Mouse (Mus musculus): Measurements from ENCODE around the gene Il17ra. TPM values are rescaled to one million over a fixed set of nuclear protein-coding genes. Genes with fewer than 3 reads are reported as not detected.

The Il17ra gene
- polyA plus RNA-seq, 1 experiment from 2014 or later = 3.2 TPM

DNA sequence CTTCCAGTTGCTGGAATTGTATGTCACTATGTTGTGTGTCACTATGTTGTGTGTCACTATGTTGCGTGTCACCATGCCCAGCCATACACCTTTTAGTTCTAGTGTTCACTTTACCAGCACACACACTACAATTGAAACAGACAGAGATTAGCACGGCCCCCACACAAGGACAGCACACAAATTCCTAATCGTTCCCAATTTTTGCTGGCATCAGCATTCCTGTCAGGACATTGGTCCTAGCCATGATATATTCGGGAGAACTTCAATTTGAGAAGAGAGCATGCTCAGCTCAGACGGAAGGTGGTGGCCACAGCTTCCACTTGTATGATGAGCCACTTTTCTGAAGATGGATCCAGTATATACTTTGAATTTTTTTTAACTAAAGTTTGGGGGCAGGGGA lies 61.7 kb downstream of the Il17ra start:
- H3K4me1 ChIP-seq (ENCODE audit: control insufficient read depth, insufficient read depth, low read length) = no peaks in the 10 kb centered on the region
- no peaks in the 10 kb centered on the region for H3K27me3 ChIP-seq (ENCODE audit: control insufficient read depth, insufficient read depth, low read length)
- H3K36me3 ChIP-seq (ENCODE audit: control insufficient read depth, insufficient read depth, low read length) = peaks cover 20% of the 10 kb centered on the region
- no peak for ATAC-seq (ENCODE audit: insufficient number of reproducible peaks, insufficient read depth, low FRiP score, low read depth)
- H3K9ac ChIP-seq (replicated peaks; ENCODE audit: low read depth, low read length) = no peak overlapping the region
- H3K9me3 ChIP-seq (ENCODE audit: control insufficient read depth, low read depth, low read length) = no peaks in the 10 kb centered on the region
- H3K27ac ChIP-seq (ENCODE audit: low read length) = no peak overlapping the region
- no peak overlapping the region for H3K4me3 ChIP-seq (ENCODE audit: low read depth, low read length)
- no peak overlapping the region for H3K4me2 ChIP-seq (replicated peaks; ENCODE audit: low read depth, low read length)
- WGBS = 88% methylated on average over 5 of the region's 5 CpGs

DNA sequence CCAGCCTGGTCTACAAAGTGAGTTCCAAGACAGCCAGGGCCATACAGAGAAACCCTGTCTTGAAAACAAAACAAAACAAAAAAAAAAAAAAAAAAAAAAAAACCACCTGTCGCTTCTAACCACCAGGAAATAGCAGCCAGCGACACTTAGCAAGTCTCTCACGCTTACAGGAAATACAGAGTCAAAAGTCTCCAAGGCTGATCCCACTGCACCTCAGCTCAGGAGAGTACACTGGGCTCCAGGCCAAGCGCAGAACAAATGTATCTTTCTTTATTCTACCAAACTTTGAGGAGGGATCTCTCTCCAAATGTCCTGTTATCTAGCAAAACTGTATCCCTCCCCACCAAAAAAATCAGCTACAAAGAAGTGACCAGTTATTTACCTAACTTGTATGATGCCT lies 66.1 kb downstream of the Il17ra start:
- Histone ChIP-seq H3K36me3 (ENCODE audit: control insufficient read depth, insufficient read depth, low read length) (no peaks in the 10 kb centered on the region), H3K9ac (replicated peaks; ENCODE audit: low read depth, low read length) (no peak overlapping the region), H3K9me3 (ENCODE audit: control insufficient read depth, low read depth, low read length) (no peaks in the 10 kb centered on the region), H3K27ac (ENCODE audit: low read length) (no peak overlapping the region), H3K4me1 (ENCODE audit: control insufficient read depth, insufficient read depth, low read length) (peaks cover 7% of the 10 kb centered on the region), H3K4me3 (ENCODE audit: low read depth, low read length) (no peak overlapping the region), H3K4me2 (replicated peaks; ENCODE audit: low read depth, low read length) (no peak overlapping the region), H3K27me3 (ENCODE audit: control insufficient read depth, insufficient read depth, low read length) (no peaks in the 10 kb centered on the region)
- no peak for ATAC-seq (ENCODE audit: insufficient number of reproducible peaks, insufficient read depth, low FRiP score, low read depth)
- WGBS = 55% methylated on average over 4 of the region's 4 CpGs

DNA sequence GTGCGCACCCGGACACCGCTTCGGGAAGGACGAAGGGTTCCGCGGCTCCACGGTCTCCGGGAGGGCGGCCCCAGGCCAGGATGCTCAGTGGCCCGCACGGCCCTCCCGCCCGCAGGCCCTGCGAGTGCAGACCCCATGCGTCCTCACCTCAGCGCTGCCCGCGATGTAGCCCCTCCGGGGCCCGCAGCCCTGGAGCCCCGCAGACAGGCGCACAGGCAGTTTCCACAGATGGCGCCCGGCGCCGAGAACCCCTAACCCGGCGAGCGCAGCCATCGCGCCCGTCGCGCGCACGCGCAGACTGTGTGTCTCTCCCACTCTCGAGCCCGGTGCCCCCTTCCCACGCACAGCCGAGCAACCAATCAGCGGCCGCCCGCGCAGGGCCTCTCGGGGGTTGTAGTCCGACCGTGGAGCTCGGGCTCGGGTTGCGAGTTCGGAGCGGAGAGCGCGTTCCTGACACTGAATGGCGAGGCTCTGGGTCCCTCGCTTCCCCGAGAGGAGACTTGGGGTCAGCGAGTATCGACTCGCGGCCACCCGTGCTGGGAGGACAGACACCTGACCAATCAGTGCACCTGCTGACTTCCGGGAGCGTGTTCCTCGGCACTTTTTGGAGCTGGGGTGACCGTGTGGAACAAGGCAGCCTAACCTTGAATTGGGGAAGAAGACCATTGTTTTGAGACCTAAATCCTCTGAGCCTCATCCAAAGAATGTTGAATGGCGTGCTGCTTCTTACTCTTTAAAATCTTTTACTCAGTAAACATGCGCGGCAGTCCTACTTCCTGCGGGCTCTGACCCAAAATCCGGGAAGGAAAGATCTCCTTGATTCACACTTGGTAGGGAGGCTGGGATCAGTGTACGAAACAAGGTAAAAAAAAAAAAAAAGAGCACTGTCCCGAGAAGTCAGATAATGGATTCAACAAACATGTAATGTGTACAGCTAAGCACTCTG lies 68.2 kb downstream of the Il17ra start, which contains the start of gene Hdhd5:
Hdhd5 (minus strand) TSS at position 300 of the 946 bp plus-strand sequence.
- peak; percentile 98 for ATAC-seq (ENCODE audit: insufficient number of reproducible peaks, insufficient read depth, low FRiP score, low read depth)
- Histone ChIP-seq H3K36me3 (ENCODE audit: control insufficient read depth, insufficient read depth, low read length) (no peaks in the 10 kb centered on the region), H3K9me3 (ENCODE audit: control insufficient read depth, low read depth, low read length) (no peaks in the 10 kb centered on the region), H3K27ac (ENCODE audit: low read length) (no peak within 1 kb of the TSS), H3K4me3 (ENCODE audit: low read depth, low read length) (peak within 1 kb of the TSS; percentile 83), H3K4me2 (replicated peaks; ENCODE audit: low read depth, low read length) (peak within 1 kb of the TSS; percentile 73), H3K27me3 (ENCODE audit: control insufficient read depth, insufficient read depth, low read length) (no peaks in the 10 kb centered on the region), H3K4me1 (ENCODE audit: control insufficient read depth, insufficient read depth, low read length) (peaks cover 7% of the 10 kb centered on the region), H3K9ac (replicated peaks; ENCODE audit: low read depth, low read length) (peak within 1 kb of the TSS; percentile 66)
- WGBS = under 1% methylated on average over 75 of the region's 75 CpGs

DNA sequence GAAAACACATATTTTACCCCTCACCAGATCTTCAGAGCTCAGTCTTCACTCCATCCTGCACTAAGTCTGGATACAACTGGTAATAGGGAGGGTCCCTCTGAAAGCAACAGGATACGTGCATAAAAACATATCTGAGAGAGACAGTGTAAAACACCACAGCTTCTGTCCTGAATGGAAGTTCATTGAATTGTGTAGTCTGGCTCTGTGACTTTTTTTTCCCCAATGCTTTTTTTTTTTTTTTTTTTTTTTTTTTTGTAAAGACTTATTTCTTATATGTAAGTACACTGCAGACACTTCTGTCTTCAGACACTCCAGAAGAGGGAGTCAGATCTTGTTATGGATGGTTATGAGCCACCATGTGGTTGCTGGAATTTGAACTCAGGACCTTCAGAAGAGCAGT lies 69.5 kb downstream of the Il17ra start:
- Histone ChIP-seq H3K9ac (replicated peaks; ENCODE audit: low read depth, low read length) (no peak overlapping the region), H3K36me3 (ENCODE audit: control insufficient read depth, insufficient read depth, low read length) (no peaks in the 10 kb centered on the region), H3K27me3 (ENCODE audit: control insufficient read depth, insufficient read depth, low read length) (no peaks in the 10 kb centered on the region), H3K4me3 (ENCODE audit: low read depth, low read length) (no peak overlapping the region), H3K27ac (ENCODE audit: low read length) (no peak overlapping the region), H3K9me3 (ENCODE audit: control insufficient read depth, low read depth, low read length) (no peaks in the 10 kb centered on the region), H3K4me1 (ENCODE audit: control insufficient read depth, insufficient read depth, low read length) (peaks cover 7% of the 10 kb centered on the region), H3K4me2 (replicated peaks; ENCODE audit: low read depth, low read length) (no peak overlapping the region)
- no peak for ATAC-seq (ENCODE audit: insufficient number of reproducible peaks, insufficient read depth, low FRiP score, low read depth)
- 74% methylated on average over 1 of the region's 1 CpGs for WGBS

DNA sequence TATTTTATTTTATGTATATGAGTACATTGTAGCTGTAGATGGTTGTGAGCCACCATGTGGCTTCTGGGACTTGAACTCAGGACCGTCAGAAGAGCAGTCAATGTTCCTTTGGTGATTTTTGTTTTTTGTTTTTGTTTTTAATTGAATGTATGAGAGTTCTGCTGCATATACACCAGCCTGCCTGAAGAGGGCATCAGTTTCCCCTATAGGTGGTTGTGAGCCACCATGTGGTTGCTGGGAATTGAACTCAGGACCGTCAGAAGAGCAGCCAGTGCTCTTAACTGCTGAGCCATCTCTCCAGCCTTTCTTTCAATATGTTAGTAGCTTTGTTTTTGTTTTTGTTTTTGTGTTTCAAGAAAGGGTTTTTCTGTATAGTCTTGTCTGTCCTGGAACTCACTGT lies 73.3 kb downstream of the Il17ra start:
- ATAC-seq (ENCODE audit: insufficient number of reproducible peaks, insufficient read depth, low FRiP score, low read depth) = no peak
- no peaks in the 10 kb centered on the region for H3K4me1 ChIP-seq (ENCODE audit: control insufficient read depth, insufficient read depth, low read length)
- H3K27ac ChIP-seq (ENCODE audit: low read length) = no peak overlapping the region
- no peaks in the 10 kb centered on the region for H3K36me3 ChIP-seq (ENCODE audit: control insufficient read depth, insufficient read depth, low read length)
- 80% methylated on average over 2 of the region's 2 CpGs for WGBS
- H3K9ac ChIP-seq (replicated peaks; ENCODE audit: low read depth, low read length) = no peak overlapping the region
- no peak overlapping the region for H3K4me3 ChIP-seq (ENCODE audit: low read depth, low read length)
- no peaks in the 10 kb centered on the region for H3K9me3 ChIP-seq (ENCODE audit: control insufficient read depth, low read depth, low read length)
- no peak overlapping the region for H3K4me2 ChIP-seq (replicated peaks; ENCODE audit: low read depth, low read length)
- H3K27me3 ChIP-seq (ENCODE audit: control insufficient read depth, insufficient read depth, low read length) = no peaks in the 10 kb centered on the region

Other genes with a start within 250 kb of the Il17ra start
- gene D330020A13Rik, start 168.9 kb upstream of the Il17ra start, polyA plus RNA-seq (2014; fragmentation: Nextera tagmentation; extraction: Ambion mirVana) = not detected in 2 replicates
- gene B4galnt3, start 168.7 kb upstream of the Il17ra start, polyA plus RNA-seq (2014; fragmentation: Nextera tagmentation; extraction: Ambion mirVana) = 0.09 and 0.22 TPM in 2 replicates
- gene Kdm5a, start 99.1 kb upstream of the Il17ra start, polyA plus RNA-seq (2014; fragmentation: Nextera tagmentation; extraction: Ambion mirVana) = 56.2 and 57.4 TPM in 2 replicates
- 23.2 and 27.4 TPM in 2 replicates for gene Ccdc77, start 98.9 kb upstream of the Il17ra start, polyA plus RNA-seq (2014; fragmentation: Nextera tagmentation; extraction: Ambion mirVana)
- 0.14 and 0.17 TPM in 2 replicates for gene Tmem121b, start 30.6 kb downstream of the Il17ra start, polyA plus RNA-seq (2014; fragmentation: Nextera tagmentation; extraction: Ambion mirVana)
- 14.9 and 17.0 TPM in 2 replicates for gene Hdhd5, start 68.1 kb downstream of the Il17ra start, polyA plus RNA-seq (2014; fragmentation: Nextera tagmentation; extraction: Ambion mirVana)
- 2.3 and 3.3 TPM in 2 replicates for gene Cecr2, start 203.1 kb downstream of the Il17ra start, polyA plus RNA-seq (2014; fragmentation: Nextera tagmentation; extraction: Ambion mirVana)